Mouse (Mus musculus) erythroid progenitor cell, adult 5-6 weeks (primary cell): ENCODE data around the gene Gm42688. TPM values are rescaled to one million over a fixed set of nuclear protein-coding genes. Genes with fewer than 3 reads are reported as not detected.
A peak's percentile ranks its signal among the peaks of the same experiment; 100 is the strongest.

Experiments
- ATAC-seq: replicated peaks from 2 replicates; pipeline ENCODE4 v1.8.0; 2016; ENCODE audit warnings: moderate number of reproducible peaks, mild to moderate bottlenecking, moderate TSS enrichment, inconsistent platforms; ENCODE audit not compliant: poor library complexity, low FRiP score, severe bottlenecking
- total RNA-seq, 2 experiments: library from RNA; stranded (forward) in 1 of 2; stranded (reverse) in 1 of 2; fragments of 150-400 nt in 1 of 2; fragments of 186-747, 209-891 nt in 1 of 2; gene quantifications; 2 replicates each; pipeline versions ENCODE4 v1.2.3 to v1.2.4; 2015 to 2017; ENCODE audit warnings: low replicate concordance in 2 of 2

The Gm42688 gene
- total RNA-seq (2015; ENCODE audit: low replicate concordance) (2.9 TPM in 1 of 2 replicates, not detected in the other), total RNA-seq (2017; ENCODE audit: low replicate concordance) (1.1 and 3.5 TPM in 2 replicates)

DNA sequence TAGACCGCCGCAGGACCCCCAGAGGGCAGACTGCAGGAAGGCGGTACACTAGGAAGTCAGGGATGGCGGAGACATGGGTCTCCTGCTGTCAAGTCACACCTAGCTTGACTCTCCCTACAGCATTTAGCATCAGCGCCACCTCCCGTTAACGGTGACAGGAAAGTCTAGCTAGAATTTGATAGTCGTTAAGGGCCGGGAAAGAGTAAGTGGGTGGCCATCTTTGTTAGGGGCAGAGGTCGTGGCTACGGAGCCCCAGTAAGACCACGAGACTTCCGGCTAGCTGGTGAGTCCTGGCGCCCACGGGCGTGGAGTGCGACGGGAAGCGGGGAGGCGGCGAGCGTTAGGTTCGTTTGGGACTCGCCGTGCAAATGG lies at the start of gene Gm42688, which contains the start of gene Ccdc142:
Gene Gm42688, plus strand, starts transcription at position 302 of the 372 bp plus-strand sequence.
Gene Ccdc142, plus strand, starts transcription at position 286 of the 372 bp plus-strand sequence.
- ATAC-seq: peak; percentile 87

DNA sequence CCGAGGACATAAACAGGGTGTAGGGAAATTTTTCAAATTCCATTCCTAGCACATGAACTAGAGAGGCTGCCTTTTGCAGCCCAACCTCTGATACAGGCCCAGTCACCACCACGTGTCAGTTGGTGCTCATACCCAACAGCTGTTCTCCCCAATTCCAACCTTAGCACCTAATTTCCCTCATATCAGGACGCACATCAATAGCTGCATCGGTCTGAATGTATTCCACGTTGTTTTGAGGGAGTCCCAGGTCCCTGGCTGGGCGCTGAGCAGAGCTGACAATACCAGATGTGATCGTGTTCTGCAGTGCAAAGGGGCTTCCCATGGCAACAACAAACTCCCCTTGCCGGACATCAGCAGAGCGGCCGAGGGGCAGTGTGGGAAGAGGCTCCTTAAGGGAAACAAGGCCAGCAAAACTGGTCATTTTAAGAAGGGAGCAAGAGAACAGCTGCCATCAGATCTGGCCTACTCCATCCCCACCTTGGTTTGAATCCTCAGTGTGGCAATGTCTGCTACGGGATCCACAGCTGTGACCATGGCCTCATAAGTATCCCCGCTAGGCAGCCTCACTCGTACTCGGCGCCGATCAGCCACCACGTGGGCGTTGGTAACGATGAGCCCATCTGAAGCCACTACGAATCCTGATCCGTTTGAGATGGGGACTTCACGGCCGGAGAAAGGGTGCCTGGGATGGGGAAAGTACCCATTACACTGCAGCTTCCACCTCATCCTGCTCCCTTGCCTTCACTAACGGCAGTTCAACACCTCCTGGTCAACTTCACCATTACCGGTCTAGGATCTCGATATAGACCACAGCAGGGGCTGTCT lies 48.1 kb upstream of the Gm42688 start:
- peak; percentile 48 for ATAC-seq

DNA sequence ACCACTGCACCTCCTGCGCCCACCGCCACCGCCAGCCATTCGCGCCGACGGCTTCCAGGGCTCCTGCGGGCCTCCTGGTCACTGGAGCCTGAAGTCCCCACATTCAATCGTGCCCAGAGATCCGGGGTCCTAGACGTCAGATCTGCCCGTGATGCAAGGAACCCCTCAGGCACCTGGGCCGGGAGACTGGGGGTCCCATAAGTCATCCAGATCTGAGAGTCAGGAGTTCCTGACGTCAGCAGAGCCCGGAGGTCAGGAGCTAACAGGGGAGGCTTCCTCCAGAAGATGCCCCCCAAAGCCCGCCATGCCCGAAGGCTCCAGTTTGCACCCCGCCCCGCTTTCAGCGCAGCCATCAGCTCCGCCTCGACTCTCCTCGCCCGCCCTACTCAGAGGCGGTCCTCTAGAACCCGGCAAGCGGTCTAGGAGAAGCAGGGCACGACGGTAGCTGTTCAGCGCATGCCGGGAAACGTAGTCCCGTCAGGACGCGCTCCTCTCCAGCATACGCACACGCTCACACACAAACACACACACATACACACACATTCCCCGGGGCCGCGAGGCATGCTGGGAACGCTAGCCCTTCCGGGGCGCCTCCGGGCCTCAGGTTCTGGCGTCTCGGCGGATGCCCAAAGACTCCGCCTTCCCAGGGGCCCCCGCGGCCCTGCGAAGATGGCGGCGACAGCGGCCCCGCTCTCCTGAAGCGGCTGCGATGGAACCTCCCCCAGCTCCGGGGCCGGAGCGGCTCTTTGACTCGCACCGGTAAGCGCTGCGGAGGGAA lies 47.2 kb upstream of the Gm42688 start, which contains the start of gene Aup1:
Gene Aup1, plus strand, starts transcription at position 448 of the 778 bp plus-strand sequence.
- ATAC-seq: peak; percentile 86

- ATAC-seq: peak; percentile 7; the same call in 1 of the 2 replicates
Measured at GRCm38 (mm10) chr6:83054871-83055431, 46.5 kb upstream of the Gm42688 start, which contains the start of gene Htra2. Gene Htra2 (minus strand): TSS chr6:83055273.

DNA sequence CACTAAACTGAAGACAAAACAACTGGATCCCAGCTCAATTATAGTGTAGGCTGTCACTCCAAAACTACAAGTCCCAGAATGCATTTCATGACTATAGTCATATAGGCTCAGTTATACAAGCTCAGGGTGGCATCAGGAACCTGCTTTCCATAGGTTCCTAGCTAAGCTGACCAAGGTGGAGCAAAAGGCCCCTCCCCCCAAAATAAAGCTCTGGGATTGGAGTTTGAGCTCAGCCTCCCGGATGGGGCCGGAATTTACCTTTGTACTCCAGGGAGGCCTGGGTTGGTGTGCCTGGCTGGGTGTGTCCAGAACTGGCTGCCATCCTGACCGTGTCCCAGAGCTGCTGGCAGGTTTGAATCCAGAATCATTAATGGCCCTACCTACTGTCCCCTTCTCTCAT lies 43.6 kb upstream of the Gm42688 start, which contains the start of gene Dqx1:
Gene Dqx1, plus strand, starts transcription at position 55 of the 400 bp plus-strand sequence.
- no peak for ATAC-seq

- no peak for ATAC-seq
Measured at GRCm38 (mm10) chr6:83058725-83059124, 42.7 kb upstream of the Gm42688 start.

GRCm38 (mm10) chr6:83065995-83066394 lies 35.4 kb upstream of the Gm42688 start:
- ATAC-seq: no peak

GRCm38 (mm10) chr6:83066441-83066840 lies 35.0 kb upstream of the Gm42688 start:
- ATAC-seq: no peak

DNA sequence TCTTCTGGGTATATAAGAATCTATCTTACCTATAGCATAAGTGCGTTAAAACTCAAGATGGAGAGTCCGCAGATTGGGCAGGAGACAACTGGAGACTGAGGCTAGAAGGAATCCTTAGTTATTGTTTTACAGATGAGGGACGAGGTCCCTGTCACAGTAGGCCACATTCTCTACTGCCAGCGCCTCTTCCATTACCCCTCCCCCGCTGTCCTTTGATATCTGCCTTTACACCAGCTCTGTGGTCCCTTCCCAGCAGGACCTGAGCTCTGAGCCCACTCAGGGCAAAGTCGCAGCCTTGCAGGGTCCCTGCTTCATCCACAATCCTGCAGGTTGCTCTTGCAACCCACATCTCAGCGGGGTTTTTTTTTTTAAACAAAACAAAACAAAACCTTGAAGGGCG lies 33.2 kb upstream of the Gm42688 start:
- ATAC-seq: no peak

DNA sequence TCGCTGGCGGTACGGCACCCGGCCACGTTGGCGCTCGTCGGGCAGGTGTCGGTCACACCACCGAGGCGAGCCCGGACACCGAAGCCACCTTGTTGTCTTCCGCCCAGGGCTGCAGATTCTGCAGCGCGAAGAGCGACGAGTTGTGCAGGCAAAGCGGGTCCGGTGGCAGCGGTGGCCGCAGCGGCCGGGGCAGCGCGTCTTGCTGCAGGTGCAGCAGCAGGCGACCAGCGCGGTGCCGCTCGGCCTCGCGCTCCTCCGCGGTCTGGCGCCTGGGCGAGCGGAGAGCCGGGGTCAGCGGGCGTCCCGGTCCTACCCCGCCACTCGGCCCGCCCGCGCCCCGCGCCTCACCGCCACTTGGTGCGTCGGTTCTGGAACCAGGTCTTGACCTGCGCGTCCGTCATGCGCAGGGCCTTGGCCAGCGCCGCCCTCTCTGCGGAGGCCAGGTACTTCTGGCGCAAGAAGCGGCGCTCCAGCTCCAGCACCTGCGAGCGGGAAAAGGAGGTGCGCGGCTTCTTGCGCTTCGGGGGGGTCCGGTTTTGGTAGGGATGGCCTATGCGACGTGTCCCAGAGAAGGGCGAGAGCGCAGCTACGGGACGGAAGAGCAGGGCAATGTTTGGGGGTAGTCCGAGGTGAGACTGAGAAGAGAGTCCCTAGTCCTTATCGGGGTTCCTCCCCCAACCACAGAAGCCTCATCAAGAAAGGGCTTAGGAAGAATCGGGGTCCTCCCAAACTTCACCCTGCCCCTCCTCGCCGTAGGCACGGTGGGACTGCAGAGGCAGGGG lies 32.5 kb upstream of the Gm42688 start:
- ATAC-seq: no peak

DNA sequence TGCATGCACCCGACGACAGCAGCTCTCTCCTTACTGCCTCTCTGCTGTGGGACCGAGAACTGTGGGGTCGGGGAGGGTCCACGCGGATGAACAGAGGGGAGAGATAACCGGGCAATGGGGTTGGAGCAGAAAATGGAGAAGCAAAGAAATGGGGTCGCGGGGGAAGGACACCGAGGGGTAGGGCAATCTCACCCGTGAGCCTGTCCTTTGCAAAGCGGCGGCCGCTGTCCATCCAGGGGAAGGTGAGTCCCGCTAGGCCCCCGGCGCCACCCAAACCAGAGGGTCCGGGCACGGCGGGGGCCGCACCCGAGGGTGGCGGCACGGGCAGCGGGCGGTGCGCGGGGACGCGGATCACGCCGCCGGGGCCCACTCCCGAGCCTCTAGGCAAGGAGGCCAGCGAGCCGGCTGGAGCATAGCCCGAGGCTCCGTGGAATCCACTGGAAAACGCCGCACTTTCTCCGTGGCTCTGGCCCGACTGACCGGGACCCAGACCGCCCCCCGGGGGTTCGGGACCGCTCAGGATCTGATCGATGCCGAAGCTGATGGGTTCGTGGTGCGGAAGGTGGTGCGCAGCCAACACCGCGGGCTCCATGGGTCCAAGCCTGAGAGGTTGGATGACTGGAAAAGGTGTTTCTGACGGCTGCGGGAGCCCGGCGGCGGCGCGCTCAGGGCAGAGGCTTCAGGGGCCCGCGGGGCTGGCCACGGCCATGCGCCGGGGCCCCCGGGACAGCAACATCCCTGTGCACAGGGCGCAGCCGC lies 31.8 kb upstream of the Gm42688 start:
- no peak for ATAC-seq

DNA sequence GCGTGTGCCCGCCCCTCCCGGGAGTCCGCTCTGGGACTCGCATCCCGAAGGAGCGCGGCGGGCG lies 31.3 kb upstream of the Gm42688 start, which contains the start of gene Tlx2:
Gene Tlx2, minus strand, starts transcription at position 47 of the 64 bp plus-strand sequence.
- no peak for ATAC-seq

DNA sequence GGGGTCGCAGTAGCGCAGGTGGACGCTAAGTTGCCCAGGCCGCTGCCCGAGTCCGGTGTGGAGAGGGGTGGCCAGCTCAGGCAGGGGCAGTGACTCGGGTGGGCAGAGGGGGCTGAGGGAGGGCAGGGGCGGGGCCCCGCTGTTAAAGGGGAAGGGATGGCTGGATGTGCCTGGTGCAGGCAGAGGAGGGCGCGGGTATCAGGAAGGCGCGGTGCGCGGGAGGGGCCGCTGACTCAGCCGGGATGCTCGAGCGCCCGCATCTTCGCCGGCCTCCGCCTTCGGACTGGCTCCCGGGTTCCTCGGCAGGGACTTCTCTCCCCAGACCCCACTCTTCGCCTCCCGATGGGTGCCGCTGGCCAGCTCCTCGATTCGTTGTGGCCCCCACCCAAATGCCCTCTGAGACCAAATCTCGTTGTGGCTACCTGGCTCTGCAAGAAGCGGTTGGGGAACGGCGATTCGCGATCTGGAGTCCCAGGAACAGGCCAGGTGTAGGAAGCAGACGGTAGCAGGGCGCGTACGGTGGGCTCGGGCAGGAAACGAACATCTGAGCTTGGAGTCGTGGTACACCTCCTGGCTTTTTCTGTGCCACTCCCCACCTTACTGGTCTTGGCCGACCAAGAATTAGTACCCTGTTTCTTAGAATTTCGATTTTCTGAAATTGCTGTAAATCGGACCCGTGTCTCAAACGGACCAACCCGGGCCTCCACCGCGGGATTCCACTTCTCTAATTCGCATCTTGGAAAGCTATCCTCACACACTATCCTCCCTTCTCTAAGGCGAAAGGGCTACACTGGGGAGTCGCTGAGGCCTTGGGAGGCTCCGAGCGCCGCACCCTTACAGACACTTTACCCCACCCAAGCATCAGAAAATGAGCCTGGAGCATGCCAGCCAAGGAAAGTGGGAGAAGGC lies 30.9 kb upstream of the Gm42688 start:
- peak; percentile 44; the same call in 1 of the 2 replicates for ATAC-seq

- ATAC-seq: no peak
Measured at GRCm38 (mm10) chr6:83071220-83071619, 30.2 kb upstream of the Gm42688 start.

- no peak for ATAC-seq
Measured at GRCm38 (mm10) chr6:83074979-83075378, 26.4 kb upstream of the Gm42688 start.

DNA sequence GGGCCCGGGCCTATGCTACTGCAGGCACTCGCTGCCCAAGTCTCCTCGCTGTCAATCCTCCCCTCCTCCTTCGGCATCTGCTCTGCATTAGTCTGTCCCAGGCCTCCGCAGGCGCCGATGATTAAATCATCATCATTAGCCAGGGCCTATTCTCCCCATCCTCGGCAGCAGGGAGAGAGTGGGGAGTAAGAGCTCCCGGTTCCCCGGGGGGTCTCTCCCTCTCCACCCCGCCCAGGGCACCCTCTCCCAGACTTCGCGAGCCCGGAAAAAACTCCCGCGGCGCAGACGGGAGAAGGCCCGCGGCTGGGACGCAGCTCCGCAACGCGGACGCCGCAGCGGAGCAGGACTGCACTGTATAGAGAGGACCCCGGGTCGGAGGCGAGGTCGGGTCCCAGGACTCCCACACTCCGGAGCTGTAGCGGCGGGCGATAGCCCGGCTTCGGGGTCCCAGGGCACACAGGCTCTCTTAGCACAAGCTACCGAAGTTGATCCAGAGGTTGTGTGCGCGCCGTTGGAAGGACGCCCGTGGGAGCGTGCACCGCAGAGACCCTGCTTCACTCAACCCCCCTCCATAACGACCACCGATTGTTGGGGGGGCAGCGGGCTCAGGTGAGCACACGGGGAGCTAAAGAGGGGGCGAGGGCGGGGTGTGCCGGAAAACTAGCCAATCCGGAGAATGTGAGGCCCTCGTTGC lies 23.6 kb upstream of the Gm42688 start, which contains the start of gene Pcgf1:
Gene Pcgf1, plus strand, starts transcription at position 240 of the 694 bp plus-strand sequence.
- ATAC-seq: peak; percentile 35

GRCm38 (mm10) chr6:83078324-83078858 lies 23.0 kb upstream of the Gm42688 start:
- ATAC-seq: peak; percentile 93
